Mouse (Mus musculus) kidney, postnatal 36 days (tissue): ENCODE results near the gene Zfp978.
"Not testable (repeated sequence)": the region's sequence is repeated elsewhere in the genome, so short reads cannot be mapped to it uniquely, and the experiment has no call there.

ENCODE experiments used
- DNase-seq, 2 experiments: peaks; one replicate each; pipeline ENCODE4 v3.0.0; 2021 to 2022; ENCODE audit warnings: mixed read lengths in 2 of 2

The Zfp978 gene

GRCm38 (mm10) chr4:147351376-147351980, 9.6 kb upstream of the Zfp978 start:
- not testable (repeated sequence) for DNase-seq

GRCm38 (mm10) chr4:147353626-147354025, 7.5 kb upstream of the Zfp978 start:
- DNase-seq = not testable (repeated sequence)

GRCm38 (mm10) chr4:147356042-147356441, 5.1 kb upstream of the Zfp978 start:
- DNase-seq = not testable (repeated sequence)

GRCm38 (mm10) chr4:147357195-147357594, 3.9 kb upstream of the Zfp978 start:
- not testable (repeated sequence) for DNase-seq

- not testable (repeated sequence) for DNase-seq
Observed at GRCm38 (mm10) chr4:147361872-147362271, 769 bp downstream of the Zfp978 start.

GRCm38 (mm10) chr4:147369564-147369963, 8.5 kb downstream of the Zfp978 start:
- DNase-seq = not testable (repeated sequence)

GRCm38 (mm10) chr4:147383199-147383598, 22.1 kb downstream of the Zfp978 start:
- DNase-seq = not testable (repeated sequence)

- DNase-seq = not testable (repeated sequence)
Observed at GRCm38 (mm10) chr4:147397201-147397600, 36.1 kb downstream of the Zfp978 start.

- not testable (repeated sequence) for DNase-seq
Observed at GRCm38 (mm10) chr4:147397934-147398682, 37.0 kb downstream of the Zfp978 start.

GRCm38 (mm10) chr4:147398741-147399140, 37.6 kb downstream of the Zfp978 start:
- DNase-seq = not testable (repeated sequence)

- DNase-seq = not testable (repeated sequence)
Observed at GRCm38 (mm10) chr4:147399505-147399904, 38.4 kb downstream of the Zfp978 start.

- DNase-seq = not testable (repeated sequence)
Observed at GRCm38 (mm10) chr4:147400031-147400847, 39.1 kb downstream of the Zfp978 start.

GRCm38 (mm10) chr4:147400848-147401715, 40.0 kb downstream of the Zfp978 start:
- DNase-seq = not testable (repeated sequence)

GRCm38 (mm10) chr4:147401736-147402506, 40.8 kb downstream of the Zfp978 start:
- DNase-seq = not testable (repeated sequence)

- DNase-seq = not testable (repeated sequence)
Observed at GRCm38 (mm10) chr4:147402507-147402890, 41.4 kb downstream of the Zfp978 start.

GRCm38 (mm10) chr4:147403509-147403908, 42.4 kb downstream of the Zfp978 start:
- DNase-seq = not testable (repeated sequence)

GRCm38 (mm10) chr4:147403931-147404913, 43.1 kb downstream of the Zfp978 start:
- DNase-seq = not testable (repeated sequence)

- peak in 1 of 2 experiments; percentile 49 for DNase-seq
Observed at GRCm38 (mm10) chr4:147406735-147407462, 45.8 kb downstream of the Zfp978 start.

GRCm38 (mm10) chr4:147407463-147407822, 46.3 kb downstream of the Zfp978 start:
- DNase-seq = no peak
